Mouse (Mus musculus): ENCODE measurements around the gene Rxfp4.
A peak's percentile ranks its signal among the peaks of the same experiment; 100 is the strongest.

The Rxfp4 gene

DNA sequence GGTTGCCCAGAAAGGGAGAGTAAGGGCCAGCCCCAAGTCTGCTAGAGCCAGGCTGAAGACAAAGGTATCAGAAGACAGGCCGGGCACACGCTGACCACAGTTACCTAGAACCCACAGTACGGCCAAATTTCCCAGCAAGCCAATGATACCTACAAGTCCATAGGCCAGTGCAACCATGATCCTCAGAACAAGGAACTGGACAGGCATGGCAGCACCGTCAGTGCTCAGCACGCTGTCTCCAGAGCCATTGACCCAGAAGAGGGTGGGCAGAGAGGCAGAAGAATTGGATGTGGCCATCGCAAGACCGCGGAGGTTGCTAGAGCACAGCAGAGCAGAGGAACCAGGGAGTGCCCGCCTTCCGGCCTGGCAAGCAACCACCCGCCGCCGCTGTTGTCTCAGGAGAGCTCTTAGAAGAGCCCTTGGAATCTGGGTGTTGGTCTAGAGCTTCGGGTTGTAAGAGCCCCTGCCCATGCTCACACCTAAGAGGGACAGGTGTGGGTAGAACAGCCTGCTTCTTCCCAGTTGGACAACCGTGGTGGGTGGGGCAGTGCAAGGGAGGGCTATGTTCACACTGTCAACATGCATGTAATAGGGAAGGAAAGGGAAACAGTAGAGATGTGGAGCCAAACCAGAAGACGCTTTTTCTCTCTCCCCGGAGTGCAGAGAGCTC is at the start of gene Rxfp4:
Gene Rxfp4 (minus strand): TSS at position 297 of the 670 bp plus-strand sequence.
- DNase-seq (ENCODE audit: low spot score in 2 of 2): no peak

DNA sequence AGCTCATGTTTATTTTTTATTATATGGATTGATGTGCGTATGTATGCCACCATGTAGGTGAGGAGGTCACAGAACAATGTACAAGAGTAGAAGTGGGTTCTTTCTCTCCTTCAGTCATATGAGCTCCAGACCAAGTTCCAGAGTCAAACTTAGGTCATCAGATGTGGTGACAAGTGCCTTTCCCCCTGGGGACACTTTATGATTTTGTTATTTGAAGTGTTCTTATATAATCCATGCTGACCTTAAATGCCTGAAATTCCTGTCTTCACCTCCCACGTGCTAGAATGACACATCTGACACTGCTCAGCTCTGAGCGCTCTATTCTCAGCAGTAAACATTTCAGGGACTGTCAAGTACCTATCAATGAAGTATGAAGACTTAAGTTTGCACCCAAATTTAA is 48.3 kb upstream of the Rxfp4 start:
- no peak for DNase-seq (ENCODE audit: low spot score in 2 of 2)

DNA sequence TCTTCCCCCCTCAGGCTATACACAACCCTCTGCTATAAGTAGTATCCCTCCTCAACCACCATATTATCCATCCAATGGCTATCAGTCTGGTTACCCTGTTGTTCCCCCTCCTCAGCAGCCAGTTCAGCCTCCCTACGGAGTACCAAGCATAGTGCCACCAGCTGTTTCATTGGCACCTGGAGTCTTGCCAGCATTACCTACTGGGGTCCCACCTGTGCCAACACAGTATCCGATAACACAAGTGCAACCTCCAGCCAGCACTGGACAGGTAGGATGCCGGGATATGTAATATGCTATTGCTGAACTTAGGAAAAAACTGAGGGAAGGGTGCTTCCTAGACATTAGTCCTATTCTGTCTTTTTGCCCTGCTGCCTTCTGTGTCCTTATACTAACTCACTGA is 47.3 kb upstream of the Rxfp4 start:
- DNase-seq (ENCODE audit: low spot score in 2 of 2): no peak

DNA sequence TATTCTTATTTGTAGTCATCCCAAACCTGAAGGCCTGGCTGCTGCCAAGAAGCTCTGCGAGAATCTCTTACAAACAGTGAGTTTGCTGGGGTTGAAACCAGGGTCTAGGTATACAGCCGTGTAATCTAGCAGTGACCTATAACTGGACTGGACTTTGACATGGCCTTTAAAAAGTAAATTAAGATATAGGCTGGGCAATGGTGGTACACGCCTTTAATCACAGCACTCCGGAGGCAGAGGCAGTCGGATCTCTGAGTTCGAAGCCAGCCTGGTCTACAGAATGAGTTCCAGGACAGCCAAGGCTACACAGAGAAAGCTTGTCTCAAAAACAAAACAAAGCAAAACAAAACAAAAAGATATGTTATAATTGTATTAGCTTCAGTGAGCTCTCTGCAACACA is 45.9 kb upstream of the Rxfp4 start:
- no peak for DNase-seq (ENCODE audit: low spot score in 2 of 2)

DNA sequence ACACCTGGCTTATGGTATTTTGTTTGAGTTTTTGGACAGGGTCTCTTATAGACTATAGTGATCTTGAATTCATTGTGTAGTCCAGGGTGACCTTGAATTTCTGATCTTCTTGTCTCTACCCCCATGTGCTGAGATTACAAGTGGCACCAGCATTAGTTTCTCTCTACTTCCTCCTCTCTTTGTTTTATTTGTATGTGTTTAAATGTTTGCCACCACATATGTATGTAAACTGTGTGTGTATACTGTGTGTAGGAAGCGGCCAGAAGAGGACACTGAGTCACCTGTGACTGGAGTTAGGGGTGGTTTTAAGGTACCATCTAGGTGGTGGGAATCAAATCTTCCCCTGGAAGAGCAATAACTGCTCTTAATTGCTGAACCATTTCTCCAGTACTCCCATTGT is 45.1 kb upstream of the Rxfp4 start:
- no peak for DNase-seq (ENCODE audit: low spot score in 2 of 2)

DNA sequence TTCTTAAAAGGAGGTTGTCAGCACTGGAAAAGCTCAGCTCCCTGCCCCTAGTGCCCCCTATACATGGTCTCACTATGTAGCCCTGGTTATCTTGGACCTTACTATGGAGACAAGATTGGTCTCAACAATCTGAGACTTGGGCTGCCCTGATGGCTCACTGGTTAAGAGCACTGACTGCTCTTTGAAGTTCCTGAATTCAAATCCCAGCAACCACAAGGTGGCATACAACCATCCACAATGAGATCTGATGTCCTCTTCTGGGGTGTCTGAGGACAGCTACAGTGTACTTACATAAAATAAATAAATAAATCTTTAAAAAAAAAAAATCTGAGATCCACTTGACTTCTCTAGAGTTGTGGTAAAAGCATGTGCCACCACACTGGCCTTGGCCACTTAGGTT is 42.6 kb upstream of the Rxfp4 start:
- DNase-seq (ENCODE audit: low spot score in 2 of 2): no peak

DNA sequence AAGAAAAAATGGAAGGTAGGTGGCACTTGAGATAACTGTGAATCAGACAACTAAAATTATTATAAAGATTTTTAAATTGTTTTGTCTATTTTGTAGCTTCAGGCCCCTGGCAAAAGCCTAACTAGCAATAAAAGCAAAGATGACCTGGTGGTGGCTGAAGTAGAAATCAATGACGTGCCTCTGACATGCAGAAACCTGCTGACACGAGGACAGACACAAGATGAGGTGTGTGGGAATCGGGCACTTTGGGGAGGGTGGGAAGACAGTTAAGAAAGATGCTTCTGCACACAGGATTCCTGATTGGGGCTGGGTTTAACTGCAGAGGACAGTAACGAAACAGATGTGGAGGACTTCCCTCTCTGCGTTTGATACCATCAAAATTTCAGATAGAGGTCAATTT is 36.1 kb upstream of the Rxfp4 start:
- no peak for DNase-seq (ENCODE audit: low spot score in 2 of 2)

DNA sequence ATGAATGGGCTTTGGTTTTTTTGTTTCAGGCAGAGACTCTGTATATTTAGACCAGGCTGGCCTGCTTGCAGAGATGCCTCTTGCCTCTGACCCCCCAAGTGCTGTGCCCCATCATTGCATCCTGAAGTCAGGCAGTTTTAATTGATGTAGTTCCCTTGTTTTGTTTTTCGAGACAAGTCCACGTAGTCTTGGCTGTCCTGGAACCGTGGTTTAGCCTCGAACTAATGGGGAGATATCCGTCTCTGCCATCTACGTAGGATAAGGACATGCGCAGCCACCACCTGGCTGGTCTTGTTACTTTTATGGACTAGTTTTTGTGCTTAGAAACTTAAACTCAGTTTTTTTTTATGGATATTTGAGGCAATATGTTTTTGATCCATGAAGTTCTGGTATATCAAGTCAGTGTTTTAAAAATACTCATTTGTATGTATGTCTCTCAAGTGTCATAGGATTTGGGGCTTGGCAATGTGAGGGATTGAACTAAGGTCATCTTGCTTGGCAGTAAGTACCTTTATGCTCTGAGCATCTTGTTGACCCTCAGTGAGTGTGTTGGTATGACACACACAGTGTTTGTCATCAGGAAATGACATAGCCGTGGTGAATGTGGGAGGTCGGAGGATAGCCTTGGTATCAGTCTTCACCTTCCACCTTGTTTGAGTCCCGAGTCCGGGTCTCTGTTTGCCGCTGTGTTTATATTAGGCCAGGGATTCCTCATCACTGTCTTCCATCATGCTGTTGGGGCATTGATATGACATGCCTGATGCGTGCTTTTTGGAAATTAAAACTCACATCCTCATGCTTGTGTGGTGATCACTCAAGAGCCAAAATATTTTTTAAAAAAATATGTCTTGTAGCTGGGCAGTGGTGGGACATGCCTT is 34.0 kb upstream of the Rxfp4 start:
- no peak for DNase-seq (ENCODE audit: low spot score in 2 of 2)

DNA sequence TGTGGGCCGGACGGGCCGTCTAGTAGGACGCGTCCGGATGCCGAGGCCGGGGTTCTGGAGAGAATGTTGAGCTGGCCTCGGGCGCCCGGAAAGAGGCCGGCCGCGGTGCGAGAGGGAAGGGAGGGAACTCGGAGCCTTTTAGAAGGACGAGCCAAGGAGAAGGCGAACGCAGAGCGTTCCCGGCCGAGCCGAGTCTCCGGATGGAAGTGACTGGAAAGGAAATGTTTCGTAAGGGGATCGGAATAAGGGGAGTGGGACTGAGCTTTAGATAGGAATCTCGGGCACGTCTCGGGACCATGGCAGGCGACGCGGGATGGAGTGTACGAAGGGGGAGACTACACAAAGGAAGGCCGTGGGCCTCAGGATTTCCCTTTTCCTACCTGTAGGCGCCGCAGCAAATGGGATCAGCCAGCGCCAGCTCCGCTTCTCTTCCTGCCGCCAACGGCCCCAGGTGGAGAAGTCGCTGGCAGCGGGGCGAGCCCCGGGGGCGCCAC is 33.1 kb upstream of the Rxfp4 start:
- peak in 1 of 2 experiments; percentile 45 for DNase-seq (ENCODE audit: low spot score in 2 of 2)

DNA sequence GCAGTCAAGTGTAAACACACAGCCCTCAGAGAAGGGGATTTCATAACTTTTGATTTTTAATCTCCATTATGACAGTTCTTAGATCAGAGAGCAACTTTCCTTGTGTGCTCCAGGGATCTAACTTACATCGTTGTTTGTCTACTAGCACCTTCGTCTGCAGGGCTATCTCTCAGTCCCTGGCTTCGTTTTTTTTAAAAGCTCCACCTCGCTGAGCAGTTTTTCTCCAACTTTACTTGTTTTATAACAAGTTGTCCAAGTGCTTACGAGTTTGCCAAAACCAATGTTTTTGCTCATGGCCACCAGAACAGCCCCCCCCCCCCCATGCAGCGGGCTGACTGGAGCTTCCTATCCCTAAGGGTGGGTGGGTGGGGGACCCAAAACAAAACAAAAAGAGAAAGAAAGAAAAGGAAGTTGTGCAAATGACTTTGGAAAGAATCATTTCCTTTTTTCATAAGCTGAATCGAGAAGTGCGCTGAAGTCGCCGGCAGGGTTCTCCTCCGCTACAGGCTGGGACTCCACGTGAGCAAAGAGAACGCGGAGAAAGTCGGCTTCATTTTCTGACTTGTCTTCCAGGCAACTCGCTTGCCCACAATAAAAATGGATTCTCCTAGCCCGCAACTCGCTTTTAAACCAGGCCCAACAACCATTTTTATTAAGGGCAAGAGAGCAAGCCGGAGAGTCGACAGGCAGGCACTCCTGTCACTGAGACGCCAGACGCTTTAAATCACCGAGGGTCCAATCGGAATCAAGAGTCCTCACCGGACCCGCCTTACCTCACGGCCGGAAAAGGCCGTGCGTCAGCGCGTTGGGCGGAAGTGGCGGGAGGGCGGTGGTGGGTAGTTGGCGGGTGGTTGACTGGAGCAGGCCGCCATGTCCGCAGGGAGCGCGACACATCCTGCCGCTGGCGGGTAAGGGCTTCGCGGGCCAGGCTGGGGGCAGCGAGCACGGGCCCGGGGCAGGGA is 32.3 kb upstream of the Rxfp4 start, which contains the start of gene Khdc4:
Gene Khdc4 (plus strand): TSS at position 824 of the 962 bp plus-strand sequence.
- DNase-seq (ENCODE audit: low spot score in 2 of 2): peak; percentile 95 to 97

DNA sequence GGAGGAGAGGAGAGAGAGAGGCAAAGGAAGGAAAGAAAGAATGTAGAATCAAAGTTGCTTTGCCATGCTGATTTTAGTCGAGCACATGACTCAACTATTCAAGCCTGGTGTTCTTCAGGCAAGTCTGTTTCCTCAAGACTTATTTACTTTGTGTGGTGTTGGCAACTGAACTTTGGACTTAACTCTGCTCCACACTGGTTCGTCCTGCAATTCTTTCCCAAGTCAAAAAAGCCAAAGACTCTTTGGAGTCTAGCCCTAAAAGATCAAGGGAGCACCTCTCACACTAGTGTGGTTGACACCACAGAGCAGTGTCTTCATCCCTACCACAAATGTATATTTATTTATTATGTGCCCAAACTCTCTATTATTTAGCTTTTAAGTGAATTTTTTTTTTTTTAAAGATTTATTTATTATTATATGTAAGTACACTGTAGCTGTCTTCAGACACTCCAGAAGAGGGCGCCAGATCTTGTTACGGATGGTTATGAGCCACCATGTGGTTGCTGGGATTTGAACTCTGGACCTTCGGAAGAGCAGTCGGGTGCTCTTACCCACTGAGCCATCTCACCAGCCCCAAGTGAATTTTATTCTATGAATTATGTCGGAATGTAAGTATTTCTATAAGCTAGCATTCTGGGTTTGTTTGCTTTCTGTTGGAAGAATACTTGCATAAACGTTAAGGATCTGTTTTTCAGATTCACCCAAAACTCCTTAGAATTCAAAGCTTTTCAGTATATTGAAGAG is 31.5 kb upstream of the Rxfp4 start:
- DNase-seq (ENCODE audit: low spot score in 2 of 2): no peak

DNA sequence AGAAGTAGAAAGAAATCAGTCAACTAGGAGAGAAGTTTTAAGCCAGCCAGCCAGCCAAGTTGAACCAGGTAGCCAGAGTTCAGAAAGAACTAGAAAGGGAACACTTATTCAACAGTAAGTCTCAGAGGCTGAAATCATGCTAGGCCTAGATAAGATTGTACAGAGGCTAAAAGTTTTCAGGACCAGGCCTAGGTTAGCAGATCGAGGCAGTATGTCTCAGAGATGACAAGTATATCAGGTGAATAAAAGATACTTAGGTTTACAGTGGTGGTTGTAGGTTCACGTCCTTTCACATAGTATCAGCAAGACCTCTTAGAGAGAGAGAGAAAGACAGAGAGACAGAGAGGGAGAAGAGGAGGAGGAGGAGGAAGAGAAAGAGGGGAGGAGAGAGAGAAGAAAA is 30.9 kb upstream of the Rxfp4 start:
- no peak for DNase-seq (ENCODE audit: low spot score in 2 of 2)

DNA sequence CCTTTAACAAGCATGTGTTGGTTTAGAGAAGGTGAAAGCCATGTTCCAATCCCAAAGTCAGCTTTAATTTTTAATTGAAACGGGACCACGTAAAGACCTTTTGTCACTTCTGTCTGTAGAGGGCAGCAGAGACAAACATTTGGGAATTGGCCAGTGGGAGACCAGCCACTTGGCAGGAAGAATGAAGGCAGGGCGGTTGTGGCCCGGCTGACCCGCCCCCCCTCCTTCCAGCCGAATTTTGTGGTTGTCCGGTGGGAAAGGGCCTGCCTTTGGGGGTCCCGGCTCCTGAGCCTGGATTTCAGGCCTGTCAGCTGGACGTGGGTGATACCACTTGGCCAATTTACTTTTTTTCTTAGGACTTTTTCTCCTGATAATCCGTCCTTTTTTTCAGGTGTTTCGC is 24.5 kb upstream of the Rxfp4 start:
- DNase-seq (ENCODE audit: low spot score in 2 of 2): peak; percentile 54 to 67

DNA sequence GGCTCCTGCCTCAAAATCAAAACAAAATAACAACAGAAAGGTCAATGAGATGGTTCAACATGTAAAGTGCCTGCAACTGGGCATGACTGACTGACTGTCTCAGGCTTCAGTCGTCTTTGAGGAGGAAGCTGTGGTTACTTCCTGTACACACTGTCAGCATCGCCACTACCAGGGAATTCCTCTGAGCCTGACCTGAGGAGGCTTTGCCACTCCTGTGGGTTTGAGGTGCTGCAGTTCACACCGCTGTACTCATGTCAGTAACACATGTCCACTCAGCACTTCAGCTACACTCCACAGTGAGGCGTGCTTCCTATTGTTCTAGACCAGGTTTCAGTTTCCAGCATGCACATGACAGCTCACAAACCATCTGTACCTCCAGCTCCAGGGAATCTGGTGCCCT is 11.2 kb upstream of the Rxfp4 start:
- DNase-seq (ENCODE audit: low spot score in 2 of 2): no peak

DNA sequence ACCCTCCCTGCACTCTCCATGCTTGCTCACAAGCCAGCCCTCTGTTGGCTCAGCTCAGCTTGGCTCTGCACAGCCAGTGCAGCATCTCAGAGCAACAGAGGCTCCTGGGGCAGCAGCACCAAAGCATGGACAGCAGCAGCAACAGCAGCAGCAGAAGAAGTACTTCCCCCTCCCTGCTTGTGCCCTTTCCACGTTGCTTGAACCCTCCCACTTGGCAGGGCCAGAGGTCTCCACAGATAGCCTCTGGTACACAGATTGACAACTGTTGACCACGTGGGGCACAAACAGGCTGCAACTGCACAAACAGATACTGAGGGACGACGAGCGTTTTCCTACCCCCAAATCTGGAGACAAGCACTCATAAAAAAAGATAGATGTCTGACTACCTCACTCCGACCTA is 6.9 kb upstream of the Rxfp4 start:
- DNase-seq (ENCODE audit: low spot score in 2 of 2): no peak

DNA sequence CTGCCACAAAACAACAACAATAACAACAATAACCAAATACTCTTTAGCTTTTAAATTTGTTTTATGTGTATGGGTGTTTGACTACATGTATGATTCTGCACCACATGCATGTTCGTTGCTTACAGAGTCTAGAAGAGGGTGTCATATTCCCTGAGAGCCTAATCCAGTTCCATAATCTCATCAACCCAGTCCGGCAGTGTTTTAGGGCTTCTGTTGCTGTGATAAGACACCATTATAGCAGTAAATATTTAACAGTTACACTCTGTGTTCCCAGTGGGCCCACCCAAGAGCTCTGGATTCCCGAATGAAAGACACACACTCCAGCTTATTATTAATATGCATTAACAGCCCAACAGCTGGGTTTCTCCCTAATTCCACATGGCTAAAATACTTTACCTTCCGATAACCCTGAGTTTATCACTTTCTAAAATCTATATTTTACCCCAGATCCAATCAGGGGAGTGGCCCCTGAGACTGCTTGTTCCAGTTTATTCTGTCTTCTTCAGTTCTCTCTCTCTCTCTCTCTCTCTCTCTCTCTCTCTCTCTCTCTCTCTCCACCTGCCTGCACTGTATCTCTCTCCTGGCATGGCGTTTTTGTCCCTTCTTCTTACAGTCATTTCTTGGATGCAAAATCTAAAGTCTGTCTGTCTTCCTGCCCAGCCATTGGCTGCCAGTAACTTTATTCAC is 5.6 kb upstream of the Rxfp4 start:
- no peak for DNase-seq (ENCODE audit: low spot score in 2 of 2)

DNA sequence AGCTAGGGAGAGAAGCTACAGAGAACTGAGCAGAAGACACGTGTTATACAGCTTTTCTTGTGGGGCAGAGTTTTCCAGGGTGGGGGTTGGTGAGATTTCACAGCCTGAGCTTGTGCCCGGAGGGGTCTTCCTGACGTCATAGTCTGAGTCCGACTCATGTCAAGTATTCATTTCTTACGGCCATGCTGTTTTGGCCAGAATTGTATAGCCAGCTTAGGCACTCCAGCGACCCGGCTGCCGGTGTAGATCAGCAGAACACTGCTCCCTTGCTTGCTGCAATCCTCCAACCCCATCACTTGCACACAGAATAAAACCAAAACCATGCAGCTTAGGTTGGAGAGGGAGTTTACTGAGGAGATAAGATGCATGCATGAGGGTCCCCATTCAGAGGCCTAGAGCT is 2.7 kb upstream of the Rxfp4 start:
- DNase-seq (ENCODE audit: low spot score in 2 of 2): no peak

DNA sequence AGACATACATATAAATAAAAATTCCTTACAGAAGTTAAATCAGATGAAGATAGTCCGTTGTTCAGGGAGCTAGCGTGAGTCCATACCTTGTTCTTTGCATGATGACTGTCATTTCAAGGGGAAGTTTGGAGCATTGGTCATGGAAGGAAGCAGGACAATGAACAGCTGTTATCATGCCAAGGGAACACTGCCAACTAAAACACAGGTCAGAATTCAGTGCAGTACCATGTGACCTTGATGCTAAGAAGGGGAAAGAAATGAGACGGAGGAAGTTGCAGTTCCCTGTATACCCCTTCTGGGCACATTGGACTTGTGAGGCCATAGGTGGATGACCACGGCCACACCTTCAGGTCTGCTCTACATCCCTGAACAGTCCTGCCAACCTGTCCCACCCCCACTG is 1.7 kb upstream of the Rxfp4 start:
- DNase-seq (ENCODE audit: low spot score in 2 of 2): no peak

DNA sequence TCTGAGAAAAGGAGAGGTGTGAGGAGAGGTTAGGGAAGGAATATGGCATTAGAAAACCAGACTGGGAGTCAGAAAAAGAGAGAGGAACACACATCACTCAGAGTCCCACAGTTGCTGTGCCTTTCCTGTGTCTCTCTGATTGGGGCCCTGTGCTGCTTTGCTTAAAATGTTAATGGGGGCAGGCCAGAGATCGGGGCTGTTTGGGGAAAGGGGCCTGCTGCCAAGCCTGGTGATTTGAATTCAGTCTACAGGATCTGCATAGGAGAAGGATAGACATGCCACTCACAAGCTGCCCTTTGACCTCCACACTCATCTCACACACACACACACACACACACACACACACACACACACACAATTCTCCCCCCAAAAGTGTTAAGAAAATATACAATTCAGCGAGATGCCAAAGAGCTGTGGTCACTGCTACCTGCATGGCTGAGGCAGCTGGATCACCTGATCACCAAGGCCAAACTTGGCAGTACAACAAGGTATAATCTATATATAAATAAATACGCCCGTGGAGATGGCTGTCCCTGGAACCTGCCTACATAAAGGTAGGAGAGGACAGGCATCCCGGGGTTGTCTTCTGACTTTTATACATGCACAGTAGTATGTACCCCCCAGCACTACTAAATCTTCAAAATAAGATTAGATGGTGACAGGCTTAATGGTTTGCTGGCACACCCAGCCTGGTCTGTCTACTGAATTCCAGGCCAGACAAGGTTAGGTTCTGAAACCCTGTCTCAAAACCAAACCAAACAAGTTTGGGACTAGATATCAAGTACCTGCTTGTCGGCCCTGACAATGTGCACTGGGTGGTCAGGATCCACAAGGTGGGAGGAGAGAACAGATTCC is 801 bp upstream of the Rxfp4 start:
- no peak for DNase-seq (ENCODE audit: low spot score in 2 of 2)
